Mouse (Mus musculus) liver, postnatal 0 days (tissue): ENCODE measurements around the gene Cux2. TPM values are rescaled to one million over a fixed set of nuclear protein-coding genes. Genes with fewer than 3 reads are reported as not detected.
A peak's percentile ranks its signal among the peaks of the same experiment; 100 is the strongest.

Experiments
- ATAC-seq: fragments of 200-750 bp; cut with Nextera tagmentation; 2 replicates; pipeline ENCODE4 v1.8.0; 2017; ENCODE audit warnings: mild to moderate bottlenecking, moderate library complexity
- DNase-seq: peaks from one replicate; pipeline ENCODE4 v3.0.0-alpha.2; 2016
- H3K27ac ChIP-seq: fragments of 300-500 bp; sonication (generic); 2 replicates; pipeline ENCODE4 v1.5.1; 2014; ENCODE audit warnings: antibody characterized with exemption, moderate library complexity, mild to moderate bottlenecking, low read depth
- H3K27me3 ChIP-seq: fragments of 300-500 bp; sonication (generic); 2 replicates; pipeline ENCODE4 v1.6.1; 2014; ENCODE audit warnings: low read length, control low read depth, mixed read lengths; ENCODE audit not compliant: insufficient read depth
- H3K36me3 ChIP-seq: fragments of 300-500 bp; sonication (generic); replicated peaks from 2 replicates; pipeline ENCODE4 v1.6.1; 2014; ENCODE audit warnings: mild to moderate bottlenecking, control low read depth, low read length, moderate library complexity, mixed read lengths; ENCODE audit not compliant: insufficient read depth
- H3K4me1 ChIP-seq: fragments of 300-500 bp; sonication (generic); 2 replicates; pipeline ENCODE4 v1.6.1; 2014; ENCODE audit warnings: antibody characterized with exemption, mild to moderate bottlenecking, control low read depth; ENCODE audit not compliant: insufficient read depth
- H3K4me2 ChIP-seq: fragments of 300-500 bp; sonication (generic); 2 replicates; pipeline ENCODE4 v1.6.1; 2014; ENCODE audit warnings: low read depth, mild to moderate bottlenecking, low read length, moderate library complexity, mixed read lengths
- H3K4me3 ChIP-seq: fragments of 300-500 bp; sonication (generic); 2 replicates; pipeline ENCODE4 v1.5.1; 2014; ENCODE audit warnings: low read depth, low read length
- H3K9ac ChIP-seq: fragments of 300-500 bp; sonication (generic); replicated peaks from 2 replicates; pipeline ENCODE4 v1.6.1; 2014; ENCODE audit warnings: mild to moderate bottlenecking, moderate library complexity
- H3K9me3 ChIP-seq: fragments of 300-500 bp; sonication (generic); 2 replicates; pipeline ENCODE4 v1.6.1; 2016; ENCODE audit warnings: mild to moderate bottlenecking, control low read depth, low read length, mixed read lengths
- CTCF ChIP-seq: sonication (generic); IDR thresholded peaks from 2 replicates; pipeline ENCODE4 v1.5.1; 2016; ENCODE audit warnings: antibody characterized with exemption, low read depth
- EP300 ChIP-seq: IDR thresholded peaks from 2 replicates; pipeline ENCODE4 v1.6.1; 2016; ENCODE audit warnings: antibody characterized with exemption, low read depth, mild to moderate bottlenecking
- WGBS: fragments of 180-500 bp; shearing (Covaris S2); extraction: QIAGEN DNeasy Blood & Tissue Kit; methylation state at CpG from one replicate; pipeline ENCODE4 v1.1.7; 2014; ENCODE audit not compliant: insufficient replicate concordance; 5-methylcytosine and 5-hydroxymethylcytosine counted together
- polyA plus RNA-seq: library from polyadenylated mRNA; unstranded; fragments of >200 nt; fragmentation: Nextera tagmentation; extraction: Ambion mirVana; gene quantifications from 2 replicates; pipeline ENCODE4 v1.2.1, GENCODE M21; 2015

Gene Cux2
- polyA plus RNA-seq, 1 experiment from 2014 or later: 3.5 TPM

GRCm38 (mm10) chr5:121998981-121999795 is 50.7 kb downstream of the Cux2 start:
- H3K4me3 ChIP-seq: no peak overlapping the region
- H3K27ac ChIP-seq: no peak overlapping the region
- no peaks in the 10 kb centered on the region for H3K27me3 ChIP-seq
- no peaks in the 10 kb centered on the region for H3K36me3 ChIP-seq
- no peak; the same call in 1 of the 2 replicates for ATAC-seq
- TF ChIP-seq EP300: no peak
- peak; percentile 73 for TF ChIP-seq CTCF
- H3K4me2 ChIP-seq: no peak overlapping the region
- H3K4me1 ChIP-seq: peaks cover 11% of the 10 kb centered on the region
- no peaks in the 10 kb centered on the region for H3K9me3 ChIP-seq
- H3K9ac ChIP-seq: no peak overlapping the region
- peak; percentile 78 for DNase-seq
- 48% methylated on average over 10 of the region's 10 CpGs for WGBS

GRCm38 (mm10) chr5:121998281-121998680 is 51.6 kb downstream of the Cux2 start:
- Histone ChIP-seq H3K4me1 (peaks cover 11% of the 10 kb centered on the region), H3K4me2 (no peak overlapping the region), H3K4me3 (no peak overlapping the region), H3K9ac (no peak overlapping the region), H3K27me3 (no peaks in the 10 kb centered on the region), H3K9me3 (no peaks in the 10 kb centered on the region), H3K27ac (no peak overlapping the region), H3K36me3 (no peaks in the 10 kb centered on the region)
- TF ChIP-seq EP300 (no peak), CTCF (no peak)
- 74% methylated on average over 6 of the region's 7 CpGs for WGBS
- DNase-seq (no peak), ATAC-seq (no peak)

GRCm38 (mm10) chr5:121996701-121997100 is 53.2 kb downstream of the Cux2 start:
- Histone ChIP-seq H3K36me3 (no peaks in the 10 kb centered on the region), H3K27ac (no peak overlapping the region), H3K4me2 (no peak overlapping the region), H3K4me3 (no peak overlapping the region), H3K9me3 (no peaks in the 10 kb centered on the region), H3K4me1 (peaks cover 14% of the 10 kb centered on the region), H3K9ac (no peak overlapping the region), H3K27me3 (no peaks in the 10 kb centered on the region)
- ATAC-seq (no peak), DNase-seq (no peak)
- 20% methylated on average over 6 of the region's 6 CpGs for WGBS
- TF ChIP-seq EP300: no peak
- no peak for TF ChIP-seq CTCF

GRCm38 (mm10) chr5:121994808-121995207 is 55.1 kb downstream of the Cux2 start:
- Histone ChIP-seq H3K36me3 (no peaks in the 10 kb centered on the region), H3K9ac (no peak overlapping the region), H3K27ac (no peak overlapping the region), H3K4me2 (no peak overlapping the region), H3K4me3 (no peak overlapping the region), H3K27me3 (no peaks in the 10 kb centered on the region), H3K9me3 (no peaks in the 10 kb centered on the region), H3K4me1 (peaks cover 14% of the 10 kb centered on the region)
- TF ChIP-seq EP300 (no peak), CTCF (no peak)
- WGBS: 82% methylated on average over 12 of the region's 12 CpGs
- no peak for DNase-seq
- no peak for ATAC-seq

GRCm38 (mm10) chr5:121991914-121992313 is 58.0 kb downstream of the Cux2 start:
- peak; percentile 38; the same call in 1 of the 2 replicates for ATAC-seq
- Histone ChIP-seq H3K4me2 (no peak overlapping the region), H3K9ac (no peak overlapping the region), H3K4me3 (no peak overlapping the region), H3K36me3 (no peaks in the 10 kb centered on the region), H3K9me3 (no peaks in the 10 kb centered on the region), H3K27ac (no peak overlapping the region), H3K27me3 (no peaks in the 10 kb centered on the region), H3K4me1 (peaks cover 4% of the 10 kb centered on the region; the same call in 1 of the 2 replicates)
- no peak for DNase-seq
- TF ChIP-seq CTCF: no peak
- TF ChIP-seq EP300: no peak
- WGBS: 30% methylated on average over 6 of the region's 6 CpGs

- no peak for TF ChIP-seq CTCF
- TF ChIP-seq EP300: no peak
- Histone ChIP-seq H3K4me2 (no peak overlapping the region), H3K27me3 (no peaks in the 10 kb centered on the region), H3K4me1 (no peaks in the 10 kb centered on the region), H3K9ac (no peak overlapping the region), H3K36me3 (no peaks in the 10 kb centered on the region), H3K9me3 (no peaks in the 10 kb centered on the region), H3K4me3 (no peak overlapping the region), H3K27ac (no peak overlapping the region)
- WGBS: 72% methylated on average over 9 of the region's 9 CpGs
- DNase-seq: no peak
- no peak for ATAC-seq
These were observed 64.0 kb downstream of the Cux2 start for GRCm38 (mm10) chr5:121985855-121986254.
